Mouse (Mus musculus) forebrain, embryonic 12.5 days (tissue): ENCODE measurements at regions not wholly inside any gene's neighbourhood (a gene's known extent, or its start where the extent isn't known, plus 50 kb on each side); places are given as distances from the start of the nearest gene placed in this dataset.

Experiments
- ATAC-seq: fragments of 200-750 bp; cut with Nextera tagmentation; 2 replicates; pipeline ENCODE4 v1.8.0; 2017; ENCODE audit warnings: moderate TSS enrichment; ENCODE audit not compliant: low FRiP score
- H3K27ac ChIP-seq: fragments of 300-500 bp; sonication (generic); 2 replicates; pipeline ENCODE4 v1.5.1; 2016; ENCODE audit warnings: mild to moderate bottlenecking
- H3K27me3 ChIP-seq: fragments of 300-500 bp; sonication (generic); 2 replicates; pipeline ENCODE4 v1.6.1; 2016; ENCODE audit warnings: mild to moderate bottlenecking
- H3K36me3 ChIP-seq: fragments of 300-500 bp; sonication (generic); replicated peaks from 2 replicates; pipeline ENCODE4 v1.6.1; 2016; ENCODE audit warnings: mild to moderate bottlenecking
- H3K4me1 ChIP-seq: fragments of 300-500 bp; sonication (generic); 2 replicates; pipeline ENCODE4 v1.6.1; 2016
- H3K4me2 ChIP-seq: fragments of 300-500 bp; sonication (generic); 2 replicates; pipeline ENCODE4 v1.6.1; 2016; ENCODE audit warnings: mild to moderate bottlenecking, moderate library complexity
- H3K4me3 ChIP-seq: fragments of 300-500 bp; sonication (generic); replicated peaks from 2 replicates; pipeline ENCODE4 v1.5.1; 2016; ENCODE audit warnings: mild to moderate bottlenecking
- H3K9ac ChIP-seq: fragments of 300-500 bp; sonication (generic); 2 replicates; pipeline ENCODE4 v1.6.1; 2016; ENCODE audit warnings: mild to moderate bottlenecking
- H3K9me3 ChIP-seq: fragments of 300-500 bp; sonication (generic); 2 replicates; pipeline ENCODE4 v1.6.1; 2016
- WGBS: fragments of 180-500 bp; shearing (Covaris S2); methylation state at CpG from one replicate; pipeline ENCODE4 v1.1.7; 2016; 5-methylcytosine and 5-hydroxymethylcytosine counted together

DNA sequence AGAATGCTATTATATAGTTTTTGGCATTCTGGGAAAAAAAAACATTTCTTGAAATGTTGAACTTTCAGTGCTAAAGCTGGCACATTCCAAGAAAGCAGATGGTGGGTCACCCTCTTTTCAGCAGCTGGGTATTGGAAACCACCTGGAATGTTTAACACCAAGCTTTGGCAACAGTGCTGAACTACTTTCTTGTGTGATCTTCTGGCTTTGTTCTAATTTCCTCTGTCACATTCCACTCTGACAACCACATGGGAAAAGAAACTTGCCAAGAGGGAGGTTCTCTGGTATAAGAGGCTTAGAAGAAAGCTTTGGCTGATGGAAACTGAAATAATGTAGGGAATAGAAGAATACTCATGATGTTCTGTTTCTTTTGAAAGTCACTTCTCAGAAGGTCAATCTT lies 920.4 kb upstream of the Tenm4 start:
- no peak for ATAC-seq
- H3K27ac ChIP-seq, result no peak overlapping the region
- H3K4me3 ChIP-seq, result no peak overlapping the region
- H3K27me3 ChIP-seq, result no peaks in the 10 kb centered on the region
- H3K9me3 ChIP-seq, result no peaks in the 10 kb centered on the region
- no peaks in the 10 kb centered on the region for H3K36me3 ChIP-seq
- no peak overlapping the region for H3K4me2 ChIP-seq
- no peaks in the 10 kb centered on the region for H3K4me1 ChIP-seq
- H3K9ac ChIP-seq, result no peak overlapping the region

DNA sequence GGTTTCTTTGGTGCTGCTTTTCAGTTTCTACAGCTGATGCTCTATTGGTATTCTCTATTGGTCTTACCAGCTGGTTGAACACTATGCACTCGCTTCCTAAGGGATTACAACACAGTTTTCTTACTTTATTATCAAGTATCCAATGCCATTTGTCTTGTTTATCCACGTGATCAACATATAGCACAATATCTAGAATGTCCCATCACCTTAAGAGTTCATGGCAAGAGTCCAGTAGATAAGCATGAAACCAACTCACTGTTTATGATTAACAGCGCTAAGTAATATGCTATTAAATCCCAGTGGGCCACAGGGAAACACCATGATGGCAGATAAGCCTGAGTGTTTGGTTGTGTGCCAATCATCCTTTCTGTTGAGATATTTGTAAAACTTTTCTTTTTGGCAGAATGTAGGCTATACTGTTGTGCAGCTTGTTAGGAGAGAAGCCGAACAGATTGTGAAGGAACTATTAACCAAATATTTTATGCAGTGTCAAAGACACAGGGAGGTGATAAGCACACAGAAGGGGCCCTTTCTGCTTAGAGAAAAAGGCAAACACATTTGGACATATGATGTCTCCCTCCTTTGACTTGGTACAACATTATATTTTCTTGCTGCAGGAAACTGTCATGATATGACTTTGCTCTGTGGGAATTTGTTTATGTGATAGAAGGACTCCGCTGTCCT lies 917.0 kb upstream of the Tenm4 start:
- WGBS, result 82% methylated on average over 5 of the region's 5 CpGs
- Histone ChIP-seq H3K9ac (no peak overlapping the region), H3K27me3 (no peaks in the 10 kb centered on the region), H3K36me3 (no peaks in the 10 kb centered on the region), H3K4me3 (no peak overlapping the region), H3K4me2 (no peak overlapping the region), H3K27ac (no peak overlapping the region), H3K4me1 (no peaks in the 10 kb centered on the region), H3K9me3 (no peaks in the 10 kb centered on the region)
- ATAC-seq, result no peak

- H3K36me3 ChIP-seq, result no peaks in the 10 kb centered on the region
- no peak overlapping the region for H3K9ac ChIP-seq
- H3K4me3 ChIP-seq, result no peak overlapping the region
- no peaks in the 10 kb centered on the region for H3K9me3 ChIP-seq
- H3K27ac ChIP-seq, result no peak overlapping the region
- ATAC-seq, result no peak
- WGBS, result 51% methylated on average over 3 of the region's 3 CpGs
- H3K4me1 ChIP-seq, result no peaks in the 10 kb centered on the region
- H3K4me2 ChIP-seq, result no peak overlapping the region
- no peaks in the 10 kb centered on the region for H3K27me3 ChIP-seq
Observed at GRCm38 (mm10) chr7:95254913-95255312, 916.1 kb upstream of the Tenm4 start.

DNA sequence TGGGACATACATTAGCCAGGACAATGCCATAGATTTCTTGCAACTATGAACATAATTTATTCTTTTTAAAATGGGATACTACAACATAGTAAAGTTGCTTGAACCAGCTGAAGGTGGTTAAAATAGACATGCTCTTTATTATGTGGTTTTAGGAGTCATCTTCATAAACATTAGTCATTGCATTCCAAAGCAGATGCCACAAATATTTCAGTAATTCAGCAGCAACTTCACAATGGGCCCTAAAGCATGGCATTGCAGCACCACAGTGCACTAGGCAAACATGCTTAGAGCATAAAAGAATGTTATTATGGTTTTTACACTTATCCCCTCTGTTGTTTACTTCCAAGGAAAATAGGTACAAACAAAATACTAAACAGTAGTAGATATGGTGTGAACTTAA lies 915.3 kb upstream of the Tenm4 start:
- H3K4me1 ChIP-seq, result no peaks in the 10 kb centered on the region
- no peak overlapping the region for H3K9ac ChIP-seq
- H3K36me3 ChIP-seq, result no peaks in the 10 kb centered on the region
- no peaks in the 10 kb centered on the region for H3K27me3 ChIP-seq
- no peak for ATAC-seq
- H3K9me3 ChIP-seq, result no peaks in the 10 kb centered on the region
- no peak overlapping the region for H3K4me3 ChIP-seq
- H3K4me2 ChIP-seq, result no peak overlapping the region
- H3K27ac ChIP-seq, result no peak overlapping the region

DNA sequence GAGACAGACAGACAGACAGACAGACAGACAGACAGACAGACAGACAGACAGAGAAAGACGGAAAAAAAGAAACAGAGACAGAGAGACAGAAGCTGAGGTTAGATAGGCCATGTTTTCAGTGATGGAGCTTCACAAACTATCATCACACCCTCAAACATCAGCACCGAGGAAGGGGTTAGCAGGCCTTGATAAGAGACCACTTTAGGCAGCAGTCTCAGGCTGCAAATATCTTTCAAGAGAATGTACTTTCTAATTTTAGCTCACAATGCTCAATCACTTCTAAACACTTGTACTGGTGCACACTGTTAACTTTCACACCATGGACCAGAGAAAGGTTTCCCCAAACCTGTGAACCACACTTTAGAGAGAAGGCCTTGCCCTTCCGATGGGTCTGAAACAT lies 908.1 kb upstream of the Tenm4 start:
- Histone ChIP-seq H3K27ac (no peak overlapping the region), H3K4me2 (no peak overlapping the region), H3K4me1 (no peaks in the 10 kb centered on the region), H3K9ac (no peak overlapping the region), H3K36me3 (no peaks in the 10 kb centered on the region), H3K4me3 (no peak overlapping the region), H3K27me3 (no peaks in the 10 kb centered on the region), H3K9me3 (no peaks in the 10 kb centered on the region)
- 92% methylated on average over 3 of the region's 3 CpGs for WGBS
- ATAC-seq, result no peak

- Histone ChIP-seq H3K27ac (no peak overlapping the region), H3K27me3 (no peaks in the 10 kb centered on the region), H3K4me1 (no peaks in the 10 kb centered on the region), H3K36me3 (no peaks in the 10 kb centered on the region), H3K4me2 (no peak overlapping the region), H3K9me3 (no peaks in the 10 kb centered on the region), H3K9ac (no peak overlapping the region), H3K4me3 (no peak overlapping the region)
- ATAC-seq, result no peak
- 95% methylated on average over 1 of the region's 1 CpGs for WGBS
Observed at GRCm38 (mm10) chr7:95277237-95277636, 893.8 kb upstream of the Tenm4 start.

DNA sequence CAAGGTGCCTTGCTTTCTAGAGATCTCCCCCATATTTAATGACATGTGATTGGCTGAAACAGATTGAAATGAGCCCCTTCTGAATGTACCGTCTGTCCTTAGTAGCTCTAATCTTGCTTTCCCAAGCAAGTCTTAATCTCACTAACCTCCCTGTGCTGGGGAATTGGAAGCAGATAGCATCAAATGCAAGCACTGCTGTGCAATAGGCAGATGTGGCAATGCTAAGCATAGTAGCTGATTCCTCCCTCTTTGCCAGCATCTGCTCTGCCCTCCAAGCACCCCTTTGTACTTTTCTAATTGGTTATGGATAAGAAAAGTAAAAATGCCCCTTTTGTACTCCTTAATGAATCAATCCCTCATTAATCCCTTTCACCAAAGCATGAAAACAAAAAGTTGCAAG lies 857.4 kb upstream of the Tenm4 start:
- H3K9ac ChIP-seq, result no peak overlapping the region
- WGBS, result 19% methylated on average over 1 of the region's 1 CpGs
- H3K36me3 ChIP-seq, result no peaks in the 10 kb centered on the region
- H3K4me2 ChIP-seq, result no peak overlapping the region
- H3K9me3 ChIP-seq, result no peaks in the 10 kb centered on the region
- H3K27ac ChIP-seq, result no peak overlapping the region
- H3K4me1 ChIP-seq, result peaks cover 4% of the 10 kb centered on the region; the same call in 1 of the 2 replicates
- no peak overlapping the region for H3K4me3 ChIP-seq
- ATAC-seq, result no peak
- no peaks in the 10 kb centered on the region for H3K27me3 ChIP-seq

DNA sequence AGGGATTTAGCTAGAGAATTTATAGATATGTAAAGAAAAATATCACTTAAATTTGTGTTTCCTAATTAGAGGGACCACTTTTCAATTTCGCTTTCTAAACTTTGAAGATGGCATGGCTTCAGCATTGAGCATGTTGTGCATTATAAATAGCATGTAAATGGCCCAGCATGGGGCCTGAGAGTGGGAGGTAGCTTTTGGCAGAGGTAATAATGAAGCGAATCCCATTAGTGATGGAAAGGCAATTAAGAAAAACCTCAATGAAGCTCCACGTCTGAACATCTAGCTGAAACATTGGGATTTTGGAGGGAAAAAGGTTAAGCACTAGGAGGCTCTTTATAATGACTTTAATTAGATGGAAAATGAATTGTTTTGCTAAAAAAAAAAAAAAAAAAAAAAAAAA lies 848.0 kb upstream of the Tenm4 start:
- no peak overlapping the region for H3K27ac ChIP-seq
- WGBS, result 14% methylated on average over 3 of the region's 3 CpGs
- H3K27me3 ChIP-seq, result peaks cover 24% of the 10 kb centered on the region
- no peaks in the 10 kb centered on the region for H3K9me3 ChIP-seq
- ATAC-seq, result peak; percentile 60; the same call in 1 of the 2 replicates
- H3K36me3 ChIP-seq, result no peaks in the 10 kb centered on the region
- no peak overlapping the region for H3K4me2 ChIP-seq
- H3K4me3 ChIP-seq, result no peak overlapping the region
- H3K4me1 ChIP-seq, result no peaks in the 10 kb centered on the region
- no peak overlapping the region for H3K9ac ChIP-seq

- no peaks in the 10 kb centered on the region for H3K9me3 ChIP-seq
- H3K9ac ChIP-seq, result no peak overlapping the region
- peaks cover 24% of the 10 kb centered on the region for H3K27me3 ChIP-seq
- no peak overlapping the region for H3K4me3 ChIP-seq
- no peak overlapping the region for H3K4me2 ChIP-seq
- 89% methylated on average over 3 of the region's 3 CpGs for WGBS
- H3K27ac ChIP-seq, result no peak overlapping the region
- H3K4me1 ChIP-seq, result no peaks in the 10 kb centered on the region
- no peak for ATAC-seq
- no peaks in the 10 kb centered on the region for H3K36me3 ChIP-seq
Observed at GRCm38 (mm10) chr7:95324939-95325338, 846.1 kb upstream of the Tenm4 start.

- H3K4me2 ChIP-seq, result no peak overlapping the region
- no peak overlapping the region for H3K4me3 ChIP-seq
- H3K4me1 ChIP-seq, result no peaks in the 10 kb centered on the region
- WGBS, result 34% methylated on average over 4 of the region's 4 CpGs
- H3K27me3 ChIP-seq, result no peaks in the 10 kb centered on the region
- H3K9ac ChIP-seq, result no peak overlapping the region
- no peaks in the 10 kb centered on the region for H3K9me3 ChIP-seq
- no peaks in the 10 kb centered on the region for H3K36me3 ChIP-seq
- ATAC-seq, result no peak
- H3K27ac ChIP-seq, result no peak overlapping the region
Observed at GRCm38 (mm10) chr7:95332037-95332436, 839.0 kb upstream of the Tenm4 start.

- Histone ChIP-seq H3K9ac (no peak overlapping the region), H3K27me3 (no peaks in the 10 kb centered on the region), H3K36me3 (no peaks in the 10 kb centered on the region), H3K9me3 (no peaks in the 10 kb centered on the region), H3K27ac (no peak overlapping the region), H3K4me3 (no peak overlapping the region), H3K4me2 (no peak overlapping the region), H3K4me1 (peaks cover 12% of the 10 kb centered on the region)
- 45% methylated on average over 7 of the region's 7 CpGs for WGBS
- ATAC-seq, result peak; percentile 33; the same call in 1 of the 2 replicates
Observed at GRCm38 (mm10) chr7:95350185-95350803, 820.8 kb upstream of the Tenm4 start.

DNA sequence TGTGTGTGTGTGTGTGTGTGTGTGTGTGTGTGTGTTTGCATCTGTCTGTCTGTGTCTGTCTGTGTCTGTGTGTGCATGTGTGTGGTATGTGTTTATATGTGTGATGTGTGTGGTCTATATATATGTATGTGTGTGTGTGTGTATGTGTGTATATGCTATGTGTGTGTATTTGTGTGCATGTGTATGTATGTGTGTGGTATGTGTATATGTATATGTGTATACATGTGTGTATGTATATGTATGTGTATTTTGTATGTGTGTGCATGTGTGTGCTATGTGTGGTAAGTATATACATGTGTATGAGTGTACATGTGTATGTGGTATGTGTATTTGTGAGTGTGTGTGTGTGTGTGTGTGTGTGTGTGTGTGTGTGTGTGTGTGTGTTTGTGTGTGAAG lies 820.2 kb upstream of the Tenm4 start:
- peak; percentile 44; the same call in 1 of the 2 replicates for ATAC-seq
- Histone ChIP-seq H3K36me3 (no peaks in the 10 kb centered on the region), H3K4me1 (peaks cover 12% of the 10 kb centered on the region), H3K27ac (no peak overlapping the region), H3K9me3 (no peaks in the 10 kb centered on the region), H3K4me2 (no peak overlapping the region), H3K9ac (no peak overlapping the region), H3K27me3 (no peaks in the 10 kb centered on the region), H3K4me3 (no peak overlapping the region)

DNA sequence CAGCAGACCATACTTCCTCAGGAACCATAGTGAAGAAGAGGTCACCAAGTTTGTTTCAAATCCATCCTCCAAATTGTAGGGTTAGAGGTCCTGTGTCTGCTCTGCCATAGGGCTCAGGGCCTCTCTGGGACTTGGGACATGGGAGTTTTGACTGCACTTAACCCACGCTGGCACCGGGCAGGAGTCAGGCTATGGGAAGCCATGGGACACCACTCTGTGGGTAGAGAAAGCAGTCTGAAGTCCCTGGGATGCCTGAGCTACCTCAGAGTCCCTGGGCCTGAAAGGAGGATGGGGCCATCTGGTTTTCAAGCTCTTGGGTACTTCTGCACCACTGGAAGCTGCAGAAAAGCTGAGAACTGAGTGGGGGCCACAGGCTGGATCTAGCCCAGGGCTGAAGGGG lies 819.7 kb upstream of the Tenm4 start:
- Histone ChIP-seq H3K27me3 (no peaks in the 10 kb centered on the region), H3K9ac (no peak overlapping the region), H3K4me3 (no peak overlapping the region), H3K4me1 (peaks cover 12% of the 10 kb centered on the region), H3K27ac (no peak overlapping the region), H3K36me3 (no peaks in the 10 kb centered on the region), H3K9me3 (no peaks in the 10 kb centered on the region), H3K4me2 (no peak overlapping the region)
- no peak for ATAC-seq
- WGBS, result 89% methylated on average over 2 of the region's 2 CpGs
